Mouse (Mus musculus): ENCODE results near the gene Slc39a9.

- TF ChIP-seq CTCF (conservative IDR thresholded peaks at IDR 0.05; ENCODE audit: insufficient read depth, insufficient read length, low read depth, low read length) (no peak), POLR2A (IDR thresholded peaks at IDR 0.05; ENCODE audit: low read depth, low read length) (no peak)
Measured at GRCm38 (mm10) chr12:80715915-80716314, 72.2 kb downstream of the Slc39a9 start.

Measured in kidney, adult 2 months (tissue).